Mouse (Mus musculus): ENCODE data around the gene Vav3. TPM values are rescaled to one million over a fixed set of nuclear protein-coding genes. Genes with fewer than 3 reads are reported as not detected.

Vav3 gene
- 16.3 and 18.4 TPM in 2 replicates for polyA plus RNA-seq (2014; fragmentation: Nextera tagmentation; extraction: Ambion mirVana)

GRCm38 (mm10) chr3:109340274-109341070 lies at the start of gene Vav3:
Gene Vav3 (plus strand): TSS chr3:109340653.
- under 1% methylated on average over 68 of the region's 92 CpGs for WGBS
- H3K36me3 ChIP-seq (ENCODE audit: control insufficient read depth, insufficient read depth, low read length) = no peaks in the 10 kb centered on the region

DNA sequence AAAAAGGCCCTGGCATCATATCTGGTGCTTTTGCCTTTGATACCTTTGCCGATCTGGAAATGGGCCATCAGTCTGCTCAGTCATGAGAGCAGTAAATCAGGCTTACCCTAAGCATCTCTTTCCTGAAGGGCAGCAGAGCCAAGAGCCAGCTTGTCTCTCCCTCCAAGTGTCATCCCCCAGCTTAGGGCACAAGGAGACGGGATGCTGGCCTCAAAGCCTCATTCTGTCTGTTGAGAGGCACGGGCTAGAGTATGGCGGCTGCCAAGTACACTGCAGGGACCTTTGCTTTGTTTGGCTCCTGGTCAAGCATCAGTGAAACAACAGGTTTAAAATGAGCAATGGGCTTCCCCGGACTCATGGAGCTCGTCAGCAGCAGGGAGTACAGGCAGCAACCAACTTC lies 41.6 kb upstream of the Vav3 start:
- 58% methylated on average over 6 of the region's 6 CpGs for WGBS
- no peak for ATAC-seq (ENCODE audit: insufficient number of reproducible peaks, insufficient read depth, low FRiP score, low read depth)
- H3K4me1 ChIP-seq (ENCODE audit: control insufficient read depth, insufficient read depth, low read length) = no peaks in the 10 kb centered on the region
- H3K27me3 ChIP-seq (ENCODE audit: control insufficient read depth, insufficient read depth, low read length) = no peaks in the 10 kb centered on the region
- H3K9me3 ChIP-seq (ENCODE audit: control insufficient read depth, low read depth, low read length) = no peaks in the 10 kb centered on the region
- no peak overlapping the region for H3K4me2 ChIP-seq (replicated peaks; ENCODE audit: low read depth, low read length)
- no peak overlapping the region for H3K9ac ChIP-seq (replicated peaks; ENCODE audit: low read depth, low read length)
- no peaks in the 10 kb centered on the region for H3K36me3 ChIP-seq (ENCODE audit: control insufficient read depth, insufficient read depth, low read length)
- no peak overlapping the region for H3K4me3 ChIP-seq (ENCODE audit: low read depth, low read length)
- H3K27ac ChIP-seq (ENCODE audit: low read length) = no peak overlapping the region

More at GRCm38 (mm10) chr3:109340274-109341070, at the start of gene Vav3:
- peak; percentile 86 for ATAC-seq (ENCODE audit: insufficient number of reproducible peaks, insufficient read depth, low FRiP score, low read depth)
- 0 out of 2 replicates have a peak, but pooled peaks cover 5% of the 10 kb centered on the region for H3K27me3 ChIP-seq (ENCODE audit: control insufficient read depth, insufficient read depth, low read length)
- no peaks in the 10 kb centered on the region for H3K9me3 ChIP-seq (ENCODE audit: control insufficient read depth, low read depth, low read length)
- 0 out of 2 replicates have a peak, but pooled peaks cover 3% of the 10 kb centered on the region for H3K4me1 ChIP-seq (ENCODE audit: control insufficient read depth, insufficient read depth, low read length)
- H3K27ac ChIP-seq (ENCODE audit: low read length) = peak within 1 kb of the TSS; percentile 66
- H3K9ac ChIP-seq (replicated peaks; ENCODE audit: low read depth, low read length) = peak within 1 kb of the TSS; percentile 50
- H3K4me3 ChIP-seq (ENCODE audit: low read depth, low read length) = peak within 1 kb of the TSS; percentile 63
- H3K4me2 ChIP-seq (replicated peaks; ENCODE audit: low read depth, low read length) = peak within 1 kb of the TSS; percentile 94

DNA sequence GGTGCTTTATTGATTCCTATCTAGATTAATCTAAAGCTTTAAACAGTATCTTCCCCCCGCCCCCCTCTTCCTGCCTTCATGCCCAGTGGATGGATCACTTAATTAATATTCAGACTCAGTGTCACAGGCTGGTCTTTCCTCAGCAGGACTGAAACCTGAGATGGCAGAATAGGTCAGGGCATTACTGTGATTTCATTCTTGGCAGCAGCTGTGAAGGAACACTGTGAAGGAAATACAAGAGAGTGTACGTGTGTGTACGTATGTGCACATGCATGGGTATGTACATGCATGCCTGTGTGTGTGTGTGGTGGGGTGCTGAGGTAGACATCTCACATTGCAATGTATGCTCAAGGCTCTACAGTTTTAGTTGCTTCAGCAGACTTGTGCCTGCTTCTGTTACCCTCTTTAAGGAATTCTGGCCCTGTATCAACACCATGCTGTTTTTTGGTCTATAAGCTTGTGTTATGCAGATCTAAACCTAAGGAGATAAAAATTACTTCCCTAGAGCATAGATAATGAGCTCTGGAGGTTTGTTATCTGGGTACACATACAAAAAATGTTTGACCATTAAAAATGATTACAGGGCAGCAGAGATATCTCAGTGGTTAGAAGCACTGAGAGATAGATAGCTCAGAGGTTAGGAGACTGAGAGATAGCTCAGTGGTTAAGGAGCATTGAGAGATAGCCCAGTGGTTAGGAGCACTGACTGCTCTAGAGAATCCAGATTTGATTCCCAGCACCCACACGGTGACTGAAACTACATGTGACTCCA lies 41.0 kb upstream of the Vav3 start:
- H3K36me3 ChIP-seq (ENCODE audit: control insufficient read depth, insufficient read depth, low read length) = no peaks in the 10 kb centered on the region
- H3K9ac ChIP-seq (replicated peaks; ENCODE audit: low read depth, low read length) = no peak overlapping the region
- H3K4me1 ChIP-seq (ENCODE audit: control insufficient read depth, insufficient read depth, low read length) = no peaks in the 10 kb centered on the region
- H3K4me3 ChIP-seq (ENCODE audit: low read depth, low read length) = no peak overlapping the region
- H3K9me3 ChIP-seq (ENCODE audit: control insufficient read depth, low read depth, low read length) = no peaks in the 10 kb centered on the region
- 65% methylated on average over 4 of the region's 4 CpGs for WGBS
- H3K27me3 ChIP-seq (ENCODE audit: control insufficient read depth, insufficient read depth, low read length) = no peaks in the 10 kb centered on the region
- no peak for ATAC-seq (ENCODE audit: insufficient number of reproducible peaks, insufficient read depth, low FRiP score, low read depth)
- no peak overlapping the region for H3K27ac ChIP-seq (ENCODE audit: low read length)
- no peak overlapping the region for H3K4me2 ChIP-seq (replicated peaks; ENCODE audit: low read depth, low read length)

DNA sequence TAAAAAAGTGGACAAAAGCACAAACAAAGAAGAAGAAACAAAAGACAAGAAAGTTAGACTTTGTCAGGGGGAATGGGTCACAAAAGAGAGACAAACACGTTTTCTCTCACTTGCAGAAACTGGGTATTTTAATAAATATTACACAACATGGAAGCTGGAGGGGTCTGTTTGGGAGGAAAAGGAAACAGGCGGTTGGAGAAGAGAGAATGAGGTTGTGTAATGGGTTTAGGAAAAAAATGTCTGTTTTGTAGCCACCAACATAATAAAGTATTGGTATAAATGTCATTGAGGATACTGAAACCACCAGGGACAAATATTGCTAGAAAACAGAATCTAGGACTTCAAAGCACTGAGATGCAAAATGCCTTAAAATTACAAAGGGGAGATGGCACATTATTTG lies 38.4 kb upstream of the Vav3 start:
- Histone ChIP-seq H3K4me2 (replicated peaks; ENCODE audit: low read depth, low read length) (no peak overlapping the region), H3K9me3 (ENCODE audit: control insufficient read depth, low read depth, low read length) (no peaks in the 10 kb centered on the region), H3K4me3 (ENCODE audit: low read depth, low read length) (no peak overlapping the region), H3K27ac (ENCODE audit: low read length) (no peak overlapping the region), H3K27me3 (ENCODE audit: control insufficient read depth, insufficient read depth, low read length) (no peaks in the 10 kb centered on the region), H3K4me1 (ENCODE audit: control insufficient read depth, insufficient read depth, low read length) (no peaks in the 10 kb centered on the region), H3K9ac (replicated peaks; ENCODE audit: low read depth, low read length) (no peak overlapping the region), H3K36me3 (ENCODE audit: control insufficient read depth, insufficient read depth, low read length) (no peaks in the 10 kb centered on the region)
- 62% methylated on average over 2 of the region's 2 CpGs for WGBS
- ATAC-seq (ENCODE audit: insufficient number of reproducible peaks, insufficient read depth, low FRiP score, low read depth) = no peak

GRCm38 (mm10) chr3:109307406-109307805 lies 33.0 kb upstream of the Vav3 start:
- Histone ChIP-seq H3K4me1 (ENCODE audit: control insufficient read depth, insufficient read depth, low read length) (0 out of 2 replicates have a peak, but pooled peaks cover 3% of the 10 kb centered on the region), H3K9me3 (ENCODE audit: control insufficient read depth, low read depth, low read length) (no peaks in the 10 kb centered on the region), H3K27me3 (ENCODE audit: control insufficient read depth, insufficient read depth, low read length) (no peaks in the 10 kb centered on the region), H3K27ac (ENCODE audit: low read length) (no peak overlapping the region), H3K4me3 (ENCODE audit: low read depth, low read length) (no peak overlapping the region), H3K36me3 (ENCODE audit: control insufficient read depth, insufficient read depth, low read length) (no peaks in the 10 kb centered on the region), H3K9ac (replicated peaks; ENCODE audit: low read depth, low read length) (no peak overlapping the region), H3K4me2 (replicated peaks; ENCODE audit: low read depth, low read length) (no peak overlapping the region)
- ATAC-seq (ENCODE audit: insufficient number of reproducible peaks, insufficient read depth, low FRiP score, low read depth) = no peak
- WGBS = 71% methylated on average over 7 of the region's 7 CpGs

GRCm38 (mm10) chr3:109308468-109308867 lies 32.0 kb upstream of the Vav3 start:
- H3K4me2 ChIP-seq (replicated peaks; ENCODE audit: low read depth, low read length) = no peak overlapping the region
- no peak overlapping the region for H3K27ac ChIP-seq (ENCODE audit: low read length)
- no peaks in the 10 kb centered on the region for H3K27me3 ChIP-seq (ENCODE audit: control insufficient read depth, insufficient read depth, low read length)
- 66% methylated on average over 3 of the region's 3 CpGs for WGBS
- H3K9me3 ChIP-seq (ENCODE audit: control insufficient read depth, low read depth, low read length) = no peaks in the 10 kb centered on the region
- no peak overlapping the region for H3K9ac ChIP-seq (replicated peaks; ENCODE audit: low read depth, low read length)
- H3K4me1 ChIP-seq (ENCODE audit: control insufficient read depth, insufficient read depth, low read length) = 0 out of 2 replicates have a peak, but pooled peaks cover 3% of the 10 kb centered on the region
- H3K36me3 ChIP-seq (ENCODE audit: control insufficient read depth, insufficient read depth, low read length) = no peaks in the 10 kb centered on the region
- H3K4me3 ChIP-seq (ENCODE audit: low read depth, low read length) = no peak overlapping the region
- no peak for ATAC-seq (ENCODE audit: insufficient number of reproducible peaks, insufficient read depth, low FRiP score, low read depth)

DNA sequence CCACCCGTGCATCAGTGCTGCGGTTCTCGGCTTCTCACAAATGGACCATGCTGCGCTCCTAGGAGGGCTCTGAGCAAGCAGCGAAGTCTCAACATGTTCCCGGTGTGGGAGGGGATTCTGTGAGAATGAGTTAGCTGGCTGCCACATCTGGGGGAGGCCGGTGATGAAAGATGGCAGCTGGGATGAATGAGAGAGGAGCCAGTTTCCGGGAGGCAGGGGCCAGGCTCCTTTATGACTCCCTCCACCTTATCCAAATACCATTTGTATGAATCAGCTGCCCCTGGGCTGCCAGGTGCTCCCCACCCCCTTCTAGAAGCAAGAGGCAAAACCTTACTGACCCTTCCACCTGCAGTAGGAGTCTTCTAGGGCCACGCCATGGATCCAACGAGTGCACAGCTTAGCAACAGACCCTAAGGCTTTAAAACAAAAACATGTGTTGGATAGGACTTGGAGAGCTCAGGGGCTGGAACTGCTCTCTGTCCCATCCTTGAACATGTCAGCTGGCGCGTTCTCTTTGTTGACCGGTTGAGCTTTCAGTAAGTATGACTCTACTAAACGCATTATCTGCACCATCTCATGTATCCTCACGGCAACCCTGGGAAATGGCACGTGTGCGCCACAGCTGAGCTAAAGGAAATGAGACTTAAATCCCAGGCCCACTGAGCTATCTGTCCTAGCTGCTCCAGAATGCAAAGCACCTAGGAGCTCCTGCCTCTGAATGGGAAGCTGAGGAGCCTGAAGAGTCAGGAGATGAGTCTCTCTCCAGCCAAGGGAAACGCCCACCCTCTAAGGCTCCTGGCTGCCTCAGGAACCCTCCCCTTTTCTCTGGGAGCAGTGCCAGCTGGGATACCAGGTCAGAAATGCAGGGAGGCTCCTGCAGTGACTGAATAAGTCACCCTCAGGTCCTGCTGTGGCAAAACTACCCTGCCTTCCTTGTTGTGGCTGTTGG lies 30.9 kb upstream of the Vav3 start:
- Histone ChIP-seq H3K9ac (replicated peaks; ENCODE audit: low read depth, low read length) (no peak overlapping the region), H3K9me3 (ENCODE audit: control insufficient read depth, low read depth, low read length) (no peaks in the 10 kb centered on the region), H3K36me3 (ENCODE audit: control insufficient read depth, insufficient read depth, low read length) (no peaks in the 10 kb centered on the region), H3K4me2 (replicated peaks; ENCODE audit: low read depth, low read length) (no peak overlapping the region), H3K27ac (ENCODE audit: low read length) (no peak overlapping the region), H3K4me1 (ENCODE audit: control insufficient read depth, insufficient read depth, low read length) (0 out of 2 replicates have a peak, but pooled peaks cover 3% of the 10 kb centered on the region), H3K4me3 (ENCODE audit: low read depth, low read length) (no peak overlapping the region), H3K27me3 (ENCODE audit: control insufficient read depth, insufficient read depth, low read length) (no peaks in the 10 kb centered on the region)
- peak; percentile 53; the same call in 1 of the 2 replicates for ATAC-seq (ENCODE audit: insufficient number of reproducible peaks, insufficient read depth, low FRiP score, low read depth)
- WGBS = 68% methylated on average over 18 of the region's 18 CpGs

All from stomach, embryonic 14.5 days (tissue).